ENCODE assay signal across 9 mouse cellular contexts in the genomic region with DNA sequence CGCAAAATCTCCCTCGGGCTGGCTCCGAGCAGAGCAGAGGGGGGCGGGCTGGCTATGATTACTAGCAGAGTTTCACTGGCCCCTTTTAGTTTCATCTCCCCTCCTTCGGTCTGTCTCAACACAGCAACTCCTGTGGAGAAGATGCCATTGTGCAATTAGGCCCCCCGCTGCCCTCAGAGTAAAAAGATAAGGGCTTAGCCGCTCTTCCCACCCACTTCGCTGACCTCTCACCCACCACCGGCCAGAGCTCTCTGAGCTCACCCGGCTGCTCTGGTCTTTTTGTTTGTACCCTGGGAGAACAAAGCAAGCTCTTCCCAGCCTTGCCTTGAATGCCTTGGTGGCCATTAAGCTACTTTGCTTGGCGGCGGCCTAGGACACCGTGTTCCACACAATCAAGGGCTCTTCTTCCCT. TPM values are rescaled to one million over a fixed set of nuclear protein-coding genes. Genes with fewer than 3 reads are reported as not detected.
DNase-seq lines count a peak whose midpoint lies in the region; ATAC-seq and TF ChIP-seq lines count a peak whose summit lies in the region.
"Had no signal": no experiment of that assay in that cellular context is flagged by ENCODE, and none has a peak within 500 bp of the region (broad histone marks: within the 10 kb centered on the region; RNA-seq: fewer than 3 reads in every experiment).

No protein-coding gene starts in this region.

- ATAC-seq in stomach, embryonic 16.5 days (ENCODE audit: insufficient read depth, low FRiP score), result no peak
- ATAC-seq in stomach, postnatal 0 days (ENCODE audit: low FRiP score, low TSS enrichment), result no peak
- 0 out of 2 replicates have a peak, but pooled peaks have one; percentile 59 for ATAC-seq in liver, embryonic 12.5 days

- H3K27me3 ChIP-seq in stomach, embryonic 16.5 days (ENCODE audit: control insufficient read depth, insufficient read depth, low read length), result no peaks in the 10 kb centered on the region
- no peaks in the 10 kb centered on the region for H3K27me3 ChIP-seq in stomach, postnatal 0 days (ENCODE audit: control insufficient read depth, insufficient read depth, low read length)
- H3K27me3 ChIP-seq in liver, embryonic 12.5 days (replicated peaks), result no peaks in the 10 kb centered on the region

- WGBS in stomach, embryonic 16.5 days, result 27% methylated on average over 13 of the region's 13 CpGs
- 46% methylated on average over 13 of the region's 13 CpGs for WGBS in stomach, postnatal 0 days
- 17% methylated on average over 13 of the region's 13 CpGs for WGBS in liver, embryonic 12.5 days (ENCODE audit: insufficient replicate concordance)

- no peak overlapping the region for H3K27ac ChIP-seq in gastrocnemius, adult 2 months
- no peak overlapping the region for H3K27ac ChIP-seq in stomach, embryonic 16.5 days (ENCODE audit: low read length)
- no peak overlapping the region for H3K27ac ChIP-seq in stomach, postnatal 0 days (replicated peaks)
- peak overlapping the region; percentile 20; the same call in 1 of the 2 replicates for H3K27ac ChIP-seq in liver, embryonic 12.5 days

- DNase-seq in gastrocnemius, adult 2 months, result peak; percentile 14
- no peak for DNase-seq in gastrocnemius, postnatal 10 days
- DNase-seq in stomach, postnatal 0 days (ENCODE audit: low spot score), result no peak
- no peak for DNase-seq in frontal cortex, postnatal 36 days (ENCODE audit: low spot score in 2 of 2)
- no peak for DNase-seq in thymus, postnatal 10 days (ENCODE audit: low spot score in 2 of 2)
- DNase-seq in spleen, postnatal 4 days (ENCODE audit: low spot score in 2 of 2), result no peak

- H3K4me2 ChIP-seq in stomach, embryonic 16.5 days (ENCODE audit: low read depth, low read length), result 0 out of 2 replicates have a peak overlapping the region, but pooled peaks have one; percentile 3
- H3K4me2 ChIP-seq in stomach, postnatal 0 days (replicated peaks; ENCODE audit: low read depth), result no peak overlapping the region
- H3K4me2 ChIP-seq in liver, embryonic 12.5 days, result peak overlapping the region; percentile 54

- no peak for TF ChIP-seq CTCF in gastrocnemius, adult 2 months (IDR thresholded peaks at IDR 0.05)
- no peak for TF ChIP-seq CTCF in stomach, postnatal 0 days (IDR thresholded peaks at IDR 0.05; ENCODE audit: low read depth)

- H3K4me1 ChIP-seq in stomach, embryonic 16.5 days (ENCODE audit: control insufficient read depth, insufficient read depth, low read length), result no peaks in the 10 kb centered on the region
- H3K4me1 ChIP-seq in stomach, postnatal 0 days (replicated peaks; ENCODE audit: control insufficient read depth, insufficient read depth), result no peaks in the 10 kb centered on the region
- peaks cover 17% of the 10 kb centered on the region for H3K4me1 ChIP-seq in liver, embryonic 12.5 days

- peak overlapping the region; percentile 26; the same call in 1 of the 2 replicates for H3K9ac ChIP-seq in stomach, embryonic 16.5 days (ENCODE audit: low read length)
- no peak overlapping the region for H3K9ac ChIP-seq in stomach, postnatal 0 days (ENCODE audit: low read length)
- 0 out of 2 replicates have a peak overlapping the region, but pooled peaks have one; percentile 35 for H3K9ac ChIP-seq in liver, embryonic 12.5 days

- intact Hi-C loops in gastrocnemius, adult 2 months (cut with DNase I), result loop anchor here (10.0 kb wide), 1 partner anchor 147 kb away; no protein-coding TSS in a partner anchor

- no peak for TF ChIP-seq EP300 in stomach, postnatal 0 days (optimal IDR thresholded peaks at IDR 0.05)

- H3K36me3 ChIP-seq in stomach, embryonic 16.5 days (ENCODE audit: control insufficient read depth, insufficient read depth, low read length), result no peaks in the 10 kb centered on the region
- H3K36me3 ChIP-seq in stomach, postnatal 0 days (ENCODE audit: control insufficient read depth, insufficient read depth, low read length), result no peaks in the 10 kb centered on the region
- no peaks in the 10 kb centered on the region for H3K36me3 ChIP-seq in liver, embryonic 12.5 days

- H3K4me3 ChIP-seq in gastrocnemius, adult 2 months, result no peak overlapping the region
- no peak overlapping the region for H3K4me3 ChIP-seq in stomach, embryonic 16.5 days (replicated peaks; ENCODE audit: low read length)
- no peak overlapping the region for H3K4me3 ChIP-seq in stomach, postnatal 0 days (ENCODE audit: low read depth, low read length)
- H3K4me3 ChIP-seq in liver, embryonic 12.5 days, result 0 out of 2 replicates have a peak overlapping the region, but pooled peaks have one; percentile 17
- H3K4me3 ChIP-seq: megakaryocyte, embryonic 14.5 days had no signal

- H3K9me3 ChIP-seq in stomach, embryonic 16.5 days (replicated peaks; ENCODE audit: control insufficient read depth, low read length), result no peaks in the 10 kb centered on the region
- H3K9me3 ChIP-seq in stomach, postnatal 0 days (ENCODE audit: control insufficient read depth, low read length), result no peaks in the 10 kb centered on the region
- H3K9me3 ChIP-seq in liver, embryonic 12.5 days (replicated peaks), result no peaks in the 10 kb centered on the region
- H3K9me3 ChIP-seq: megakaryocyte, embryonic 14.5 days had no signal

RNA-seq across cellular contexts. Expression of a gene that starts 32.8 kb away (rescaled TPM):
- total RNA-seq in gastrocnemius, adult 2 months (2021), result 10 to 100 TPM; 82.1 to 91.2 TPM
- 100 to 1,000 TPM; 151 to 160 TPM for total RNA-seq in gastrocnemius, postnatal 10 days (2021)
- polyA plus RNA-seq in stomach, embryonic 16.5 days (2015; fragmentation: Nextera tagmentation; extraction: Ambion mirVana), result 590 and 591 TPM in 2 replicates
- 269 and 276 TPM in 2 replicates for polyA plus RNA-seq in stomach, postnatal 0 days (2015; fragmentation: Nextera tagmentation; extraction: Ambion mirVana)
- polyA plus RNA-seq in liver, embryonic 12.5 days (2016; fragmentation: Nextera tagmentation; extraction: Ambion mirVana), result 289 and 294 TPM in 2 replicates
